Mouse (Mus musculus): ENCODE data around the gene Gcnt2. TPM values are rescaled to one million over a fixed set of nuclear protein-coding genes. Genes with fewer than 3 reads are reported as not detected.

Gcnt2 gene
- polyA plus RNA-seq, 1 experiment from 2014 or later, result 20.2 TPM

DNA sequence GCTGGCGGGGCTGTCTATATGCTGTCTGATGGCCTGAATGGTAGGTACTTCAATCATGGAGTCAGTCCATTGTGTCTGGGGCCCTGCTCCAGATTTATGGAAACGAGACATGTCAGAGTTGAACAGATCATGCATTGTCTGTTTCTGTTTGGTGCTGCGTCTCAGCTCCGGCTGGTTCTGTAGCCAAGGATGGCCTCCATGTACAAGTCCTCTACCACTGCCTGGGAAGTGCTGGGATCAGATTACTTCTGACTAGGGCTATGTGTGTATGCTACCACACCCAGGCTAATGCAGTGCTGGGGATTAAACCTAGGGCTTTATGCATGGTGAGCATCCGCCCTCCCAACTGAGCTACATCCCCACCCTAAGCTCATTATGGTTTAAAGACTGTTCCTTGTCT is 78.0 kb downstream of the Gcnt2 start:
- Histone ChIP-seq H3K9me3 (ENCODE audit: control insufficient read depth) (no peaks in the 10 kb centered on the region), H3K27me3 (replicated peaks; ENCODE audit: control insufficient read depth, insufficient read depth, low read length) (no peaks in the 10 kb centered on the region), H3K4me1 (replicated peaks; ENCODE audit: control insufficient read depth, insufficient read depth, low read length) (peaks cover 2% of the 10 kb centered on the region; the same call in 1 of the 2 replicates), H3K4me2 (replicated peaks; ENCODE audit: low read depth) (no peak overlapping the region), H3K4me3 (ENCODE audit: low read depth, low read length) (no peak overlapping the region), H3K36me3 (ENCODE audit: control insufficient read depth, insufficient read depth) (no peaks in the 10 kb centered on the region), H3K9ac (ENCODE audit: low read depth, low read length) (no peak overlapping the region), H3K27ac (ENCODE audit: low read depth, low read length) (no peak overlapping the region)
- TF ChIP-seq CTCF (IDR thresholded peaks at IDR 0.05; ENCODE audit: low read depth), result no peak
- WGBS, result 89% methylated on average over 5 of the region's 5 CpGs
- ATAC-seq, result no peak

DNA sequence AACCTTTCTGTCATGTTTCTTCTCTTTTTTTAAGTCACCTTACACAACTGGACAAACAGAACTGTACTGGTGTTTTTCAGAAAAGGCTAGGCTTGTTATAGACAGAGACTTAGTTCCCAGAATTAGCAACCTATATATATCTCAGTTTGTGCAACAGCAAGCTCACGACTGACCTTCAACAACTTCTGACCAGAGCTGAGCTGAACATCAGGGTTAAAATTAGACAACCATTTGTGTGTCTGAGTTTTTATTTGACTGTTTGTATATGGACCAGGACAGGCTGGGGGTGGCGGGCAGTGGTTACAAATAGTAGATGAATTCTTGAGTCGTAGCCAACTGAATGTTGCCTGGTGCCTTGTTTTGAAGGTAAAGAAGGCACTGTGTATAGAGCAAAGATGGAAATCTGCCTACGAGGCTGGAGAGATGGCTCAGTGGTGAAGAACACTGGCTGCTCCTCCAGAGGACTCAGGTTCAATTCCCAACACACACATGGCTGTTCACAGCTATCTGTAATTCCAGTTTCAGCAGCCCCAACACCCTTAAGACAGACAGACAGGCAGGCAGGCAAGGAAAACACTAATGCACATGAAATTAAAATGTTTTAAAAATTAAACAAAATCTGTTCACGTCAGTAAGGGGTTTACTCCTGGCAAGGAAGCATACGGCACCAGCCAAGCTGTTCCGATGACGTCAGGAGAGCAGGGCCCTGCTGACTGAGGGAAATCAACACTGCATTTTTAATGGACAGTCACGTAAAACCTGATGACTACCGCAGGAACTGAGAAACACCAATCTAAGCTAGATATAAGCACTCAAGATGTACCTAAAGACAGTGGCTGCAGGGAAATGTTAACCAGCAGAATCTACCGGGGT is 79.2 kb downstream of the Gcnt2 start:
- H3K4me3 ChIP-seq (ENCODE audit: low read depth, low read length), result no peak overlapping the region
- H3K36me3 ChIP-seq (ENCODE audit: control insufficient read depth, insufficient read depth), result no peaks in the 10 kb centered on the region
- WGBS, result 58% methylated on average over 11 of the region's 11 CpGs
- H3K27ac ChIP-seq (ENCODE audit: low read depth, low read length), result no peak overlapping the region
- no peak for ATAC-seq
- H3K4me2 ChIP-seq (replicated peaks; ENCODE audit: low read depth), result no peak overlapping the region
- H3K4me1 ChIP-seq (replicated peaks; ENCODE audit: control insufficient read depth, insufficient read depth, low read length), result peaks cover under 1% of the 10 kb centered on the region; the same call in 1 of the 2 replicates
- H3K9ac ChIP-seq (ENCODE audit: low read depth, low read length), result no peak overlapping the region
- no peak for TF ChIP-seq CTCF (IDR thresholded peaks at IDR 0.05; ENCODE audit: low read depth)
- H3K9me3 ChIP-seq (ENCODE audit: control insufficient read depth), result no peaks in the 10 kb centered on the region
- no peaks in the 10 kb centered on the region for H3K27me3 ChIP-seq (replicated peaks; ENCODE audit: control insufficient read depth, insufficient read depth, low read length)

DNA sequence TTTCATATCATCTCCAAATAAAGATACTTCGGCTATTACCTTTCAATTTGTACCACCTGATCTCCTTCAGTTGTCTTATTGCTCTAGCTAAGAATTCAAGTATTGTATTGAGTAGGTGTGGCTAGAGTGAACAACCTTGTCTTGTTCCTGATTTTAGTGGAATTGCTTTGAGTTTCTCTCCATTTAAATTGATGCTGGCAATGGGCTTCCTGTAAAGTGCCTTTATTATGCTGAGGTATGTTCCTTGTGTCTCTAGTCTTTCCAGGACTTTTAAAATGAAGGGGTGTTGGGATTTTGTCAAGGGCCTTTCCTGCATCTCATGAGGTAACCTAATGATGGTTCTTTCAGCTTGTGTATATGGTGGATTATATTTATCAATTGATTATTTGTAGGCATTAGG is 83.5 kb downstream of the Gcnt2 start:
- no peak for TF ChIP-seq CTCF (IDR thresholded peaks at IDR 0.05; ENCODE audit: low read depth)
- ATAC-seq, result no peak
- WGBS, result 43% methylated on average over 1 of the region's 1 CpGs
- H3K4me2 ChIP-seq (replicated peaks; ENCODE audit: low read depth), result no peak overlapping the region
- no peak overlapping the region for H3K4me3 ChIP-seq (ENCODE audit: low read depth, low read length)
- H3K27me3 ChIP-seq (replicated peaks; ENCODE audit: control insufficient read depth, insufficient read depth, low read length), result no peaks in the 10 kb centered on the region
- 0 out of 2 replicates have a peak, but pooled peaks cover 2% of the 10 kb centered on the region for H3K4me1 ChIP-seq (replicated peaks; ENCODE audit: control insufficient read depth, insufficient read depth, low read length)
- H3K9me3 ChIP-seq (ENCODE audit: control insufficient read depth), result no peaks in the 10 kb centered on the region
- no peaks in the 10 kb centered on the region for H3K36me3 ChIP-seq (ENCODE audit: control insufficient read depth, insufficient read depth)
- no peak overlapping the region for H3K9ac ChIP-seq (ENCODE audit: low read depth, low read length)
- H3K27ac ChIP-seq (ENCODE audit: low read depth, low read length), result no peak overlapping the region

DNA sequence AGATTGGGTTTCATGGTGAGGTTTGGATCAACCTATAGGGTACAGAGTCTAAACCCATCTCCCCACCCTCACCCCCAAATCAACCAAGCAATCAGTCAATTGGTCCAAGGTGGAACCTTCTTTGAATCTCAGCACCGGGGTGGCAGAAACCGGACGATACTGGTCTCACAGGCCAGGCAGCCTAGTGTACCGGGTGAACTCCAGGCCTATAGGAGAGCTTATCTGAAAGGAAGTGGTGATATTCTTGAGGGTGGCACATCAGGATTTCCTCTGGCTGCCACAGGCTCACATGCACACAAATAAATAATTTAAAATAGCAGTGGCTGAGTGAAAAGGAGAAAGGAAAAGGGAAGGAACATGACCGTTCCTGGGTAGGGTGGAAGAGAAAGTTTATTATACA is 84.4 kb downstream of the Gcnt2 start:
- Histone ChIP-seq H3K4me3 (ENCODE audit: low read depth, low read length) (no peak overlapping the region), H3K27ac (ENCODE audit: low read depth, low read length) (no peak overlapping the region), H3K36me3 (ENCODE audit: control insufficient read depth, insufficient read depth) (no peaks in the 10 kb centered on the region), H3K9ac (ENCODE audit: low read depth, low read length) (no peak overlapping the region), H3K9me3 (ENCODE audit: control insufficient read depth) (no peaks in the 10 kb centered on the region), H3K4me2 (replicated peaks; ENCODE audit: low read depth) (no peak overlapping the region), H3K27me3 (replicated peaks; ENCODE audit: control insufficient read depth, insufficient read depth, low read length) (no peaks in the 10 kb centered on the region), H3K4me1 (replicated peaks; ENCODE audit: control insufficient read depth, insufficient read depth, low read length) (0 out of 2 replicates have a peak, but pooled peaks cover 2% of the 10 kb centered on the region)
- no peak for TF ChIP-seq CTCF (IDR thresholded peaks at IDR 0.05; ENCODE audit: low read depth)
- ATAC-seq, result no peak
- WGBS, result 58% methylated on average over 5 of the region's 5 CpGs

DNA sequence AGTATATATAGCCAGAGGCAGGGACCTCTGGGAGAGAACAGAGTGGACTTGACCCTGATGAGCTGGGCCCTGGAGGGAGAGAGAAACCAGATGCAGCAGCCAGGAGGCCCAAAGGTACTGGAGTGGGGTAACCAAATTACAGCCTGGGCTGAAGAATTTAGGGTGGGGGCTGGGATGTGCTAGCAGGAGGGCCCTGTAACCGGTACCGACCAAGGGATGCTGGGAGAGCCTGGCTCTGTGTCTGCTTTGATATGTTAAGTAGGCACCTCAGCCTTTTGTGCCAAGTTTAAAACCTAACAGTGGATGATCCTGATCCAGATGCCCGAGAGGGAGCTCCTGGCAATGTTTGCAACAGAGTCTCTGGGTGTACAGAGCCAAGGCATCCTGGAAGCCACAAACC is 84.8 kb downstream of the Gcnt2 start:
- Histone ChIP-seq H3K36me3 (ENCODE audit: control insufficient read depth, insufficient read depth) (no peaks in the 10 kb centered on the region), H3K4me1 (replicated peaks; ENCODE audit: control insufficient read depth, insufficient read depth, low read length) (0 out of 2 replicates have a peak, but pooled peaks cover 2% of the 10 kb centered on the region), H3K4me2 (replicated peaks; ENCODE audit: low read depth) (no peak overlapping the region), H3K4me3 (ENCODE audit: low read depth, low read length) (no peak overlapping the region), H3K9ac (ENCODE audit: low read depth, low read length) (no peak overlapping the region), H3K27me3 (replicated peaks; ENCODE audit: control insufficient read depth, insufficient read depth, low read length) (no peaks in the 10 kb centered on the region), H3K9me3 (ENCODE audit: control insufficient read depth) (no peaks in the 10 kb centered on the region), H3K27ac (ENCODE audit: low read depth, low read length) (no peak overlapping the region)
- 42% methylated on average over 3 of the region's 3 CpGs for WGBS
- no peak for TF ChIP-seq CTCF (IDR thresholded peaks at IDR 0.05; ENCODE audit: low read depth)
- ATAC-seq, result no peak

DNA sequence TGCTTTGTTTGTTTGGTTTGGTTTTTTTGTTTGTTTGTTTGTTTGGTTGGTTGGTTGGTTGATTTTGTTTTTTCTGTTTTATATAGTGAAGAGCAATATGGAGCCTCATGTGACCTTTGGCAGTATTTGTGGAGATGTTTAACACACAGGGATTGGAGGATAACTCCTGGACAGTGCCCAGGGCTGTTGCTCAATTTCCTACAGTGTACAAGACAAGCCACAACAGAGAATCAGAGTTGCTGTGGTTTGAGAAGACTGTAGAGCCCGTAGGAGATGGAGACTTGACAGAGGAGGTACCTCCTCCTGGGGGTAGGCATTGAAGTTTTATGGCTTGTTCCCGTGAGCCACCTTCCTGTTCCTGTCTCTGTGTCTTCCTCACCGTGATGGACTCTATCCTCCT is 87.0 kb downstream of the Gcnt2 start:
- WGBS, result 69% methylated on average over 3 of the region's 3 CpGs
- Histone ChIP-seq H3K4me3 (ENCODE audit: low read depth, low read length) (no peak overlapping the region), H3K36me3 (ENCODE audit: control insufficient read depth, insufficient read depth) (no peaks in the 10 kb centered on the region), H3K4me2 (replicated peaks; ENCODE audit: low read depth) (no peak overlapping the region), H3K9me3 (ENCODE audit: control insufficient read depth) (no peaks in the 10 kb centered on the region), H3K4me1 (replicated peaks; ENCODE audit: control insufficient read depth, insufficient read depth, low read length) (0 out of 2 replicates have a peak, but pooled peaks cover 2% of the 10 kb centered on the region), H3K9ac (ENCODE audit: low read depth, low read length) (no peak overlapping the region), H3K27me3 (replicated peaks; ENCODE audit: control insufficient read depth, insufficient read depth, low read length) (no peaks in the 10 kb centered on the region), H3K27ac (ENCODE audit: low read depth, low read length) (no peak overlapping the region)
- TF ChIP-seq CTCF (IDR thresholded peaks at IDR 0.05; ENCODE audit: low read depth), result no peak
- no peak for ATAC-seq
